Mouse (Mus musculus): ENCODE measurements around the gene Trmt2a.

Gene Trmt2a

DNA sequence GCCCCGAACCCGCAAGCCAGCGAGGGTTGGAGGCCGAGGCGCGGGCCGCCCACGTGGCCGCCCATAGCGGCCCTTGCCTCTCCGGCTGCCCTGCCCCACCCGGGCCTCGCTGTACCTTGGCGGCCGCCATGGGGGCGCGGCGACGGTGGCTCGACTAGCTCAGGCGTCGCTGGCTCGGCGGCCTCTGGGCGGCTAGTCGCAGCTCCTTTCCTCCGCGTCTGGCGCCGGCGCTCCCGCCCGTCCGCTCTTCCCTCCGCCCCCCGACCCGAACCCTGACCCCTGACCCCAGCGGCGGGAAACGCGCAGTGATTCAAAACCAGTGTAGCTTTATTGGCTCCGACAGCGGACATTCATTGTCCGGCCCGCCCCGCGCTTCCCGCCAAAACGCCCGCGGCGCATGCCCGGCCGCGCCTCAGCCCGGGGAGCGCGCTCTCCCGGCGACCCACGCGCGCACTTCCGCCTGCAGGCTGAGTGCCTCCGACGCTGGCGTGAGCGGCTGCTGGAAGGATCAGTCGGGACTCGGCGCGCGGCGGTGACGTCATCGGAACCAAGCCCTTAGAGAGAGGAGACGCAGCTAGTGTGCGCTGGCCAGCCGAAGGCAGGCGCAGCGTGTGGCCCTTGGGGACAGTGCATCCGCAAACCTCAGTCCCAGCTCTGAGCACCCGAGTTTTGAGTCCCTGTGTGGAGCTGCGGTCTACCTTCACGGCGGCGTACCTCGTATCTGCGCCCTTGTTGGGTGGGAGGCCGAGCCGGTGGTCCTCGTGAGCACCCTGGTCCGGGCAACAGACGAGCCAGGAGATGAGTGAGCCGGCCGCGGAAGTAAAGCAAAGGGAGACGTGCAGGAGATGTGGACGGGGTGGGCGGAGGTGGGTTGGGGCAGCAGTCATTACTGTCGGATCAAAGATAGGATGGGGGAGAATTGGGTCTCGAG is at the start of gene Trmt2a, which contains the start of gene Ranbp1:
Gene Trmt2a, plus strand, starts transcription at position 247 of the 931 bp plus-strand sequence.
Gene Ranbp1, minus strand, starts transcription at position 300 of the 931 bp plus-strand sequence.
- DNase-seq = peak; percentile 99

DNA sequence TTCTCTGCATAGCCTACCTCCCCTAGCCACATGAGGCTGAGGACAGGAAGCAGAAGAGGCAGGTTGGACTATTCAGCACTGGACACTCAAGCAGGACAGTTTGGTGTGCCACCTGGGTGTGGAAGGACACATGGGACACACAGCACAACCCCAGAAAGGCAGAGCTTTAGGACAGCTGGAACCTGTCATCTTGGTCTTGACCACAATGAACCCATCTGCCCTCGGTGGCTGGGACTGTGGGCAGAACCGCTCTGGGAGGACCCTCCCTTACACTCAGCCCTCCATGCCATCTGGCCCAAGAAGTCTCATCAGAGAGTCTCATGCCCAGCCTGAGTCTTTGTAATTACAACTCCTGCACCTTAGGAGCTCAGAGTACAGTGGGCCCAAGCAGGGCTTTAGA is 48.4 kb upstream of the Trmt2a start:
- no peak for DNase-seq

DNA sequence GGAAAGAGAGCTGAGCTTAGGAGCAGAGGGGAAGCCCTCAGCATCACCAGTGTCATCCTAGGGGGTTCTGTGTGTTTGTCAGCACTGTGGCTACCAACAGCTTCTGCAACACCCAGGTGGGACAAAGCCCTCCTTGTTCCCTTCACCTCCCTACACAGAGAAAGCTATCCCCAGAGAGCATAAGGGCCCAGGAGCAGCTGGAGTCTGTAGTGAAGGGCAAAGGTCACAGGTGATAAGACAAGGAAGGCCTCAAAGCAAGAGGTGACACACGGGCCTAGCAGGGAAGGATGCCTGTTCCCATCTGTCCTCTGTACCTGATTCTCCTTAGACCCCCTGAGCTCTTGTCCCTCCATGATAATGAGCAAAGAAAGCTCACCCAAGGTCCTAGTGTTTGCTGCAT is 46.9 kb upstream of the Trmt2a start:
- DNase-seq = no peak

DNA sequence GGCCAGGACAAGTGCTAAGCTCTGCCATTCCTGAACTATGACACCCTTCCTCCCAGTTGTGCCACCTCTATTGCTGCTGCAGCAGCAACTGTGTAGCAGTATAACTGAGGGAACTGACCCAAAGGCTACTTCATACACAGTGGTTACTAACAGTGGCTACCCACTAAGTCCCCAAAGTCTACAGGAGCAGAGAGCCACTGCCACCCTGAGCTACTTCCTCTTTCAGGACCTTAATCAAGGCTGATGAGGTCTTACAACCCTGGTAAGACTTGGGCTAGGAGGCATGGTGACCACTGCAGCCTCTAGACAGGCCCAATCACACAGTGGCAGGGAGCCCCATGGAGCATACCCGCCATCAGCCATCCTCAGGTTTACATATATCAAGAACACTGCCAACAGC is 46.4 kb upstream of the Trmt2a start:
- no peak for DNase-seq

DNA sequence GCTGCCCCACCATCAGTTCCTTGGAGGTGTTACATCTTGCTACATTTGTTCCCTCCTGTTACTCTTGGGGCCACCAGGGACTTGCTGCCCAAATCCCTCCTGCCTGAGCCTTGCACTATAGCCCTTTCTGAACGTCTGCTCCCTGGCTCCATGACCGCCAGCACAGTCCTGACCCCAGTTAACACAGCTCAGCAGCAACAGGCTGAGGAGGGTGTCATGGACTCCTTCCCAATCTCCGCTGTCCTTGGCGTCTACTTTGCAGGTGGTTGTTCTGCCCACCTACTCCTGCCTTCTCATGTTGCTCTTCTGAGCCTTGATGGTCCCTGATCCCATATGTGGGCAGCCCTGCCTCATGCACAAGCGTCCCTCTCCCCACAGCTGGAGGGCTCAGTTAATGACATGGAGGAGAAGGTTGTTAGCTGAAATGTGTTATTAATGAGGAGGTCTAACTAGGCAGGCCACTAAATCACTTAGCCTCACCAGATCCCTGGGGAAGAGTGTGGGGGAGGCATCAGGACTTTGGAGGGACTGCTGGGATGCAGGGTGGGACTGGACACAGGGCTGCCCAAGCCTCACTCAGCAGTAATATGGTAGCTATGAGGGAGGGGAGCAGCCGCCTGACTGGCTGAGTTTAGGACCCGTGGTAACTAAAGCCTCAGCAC is 44.9 kb upstream of the Trmt2a start:
- no peak for DNase-seq

DNA sequence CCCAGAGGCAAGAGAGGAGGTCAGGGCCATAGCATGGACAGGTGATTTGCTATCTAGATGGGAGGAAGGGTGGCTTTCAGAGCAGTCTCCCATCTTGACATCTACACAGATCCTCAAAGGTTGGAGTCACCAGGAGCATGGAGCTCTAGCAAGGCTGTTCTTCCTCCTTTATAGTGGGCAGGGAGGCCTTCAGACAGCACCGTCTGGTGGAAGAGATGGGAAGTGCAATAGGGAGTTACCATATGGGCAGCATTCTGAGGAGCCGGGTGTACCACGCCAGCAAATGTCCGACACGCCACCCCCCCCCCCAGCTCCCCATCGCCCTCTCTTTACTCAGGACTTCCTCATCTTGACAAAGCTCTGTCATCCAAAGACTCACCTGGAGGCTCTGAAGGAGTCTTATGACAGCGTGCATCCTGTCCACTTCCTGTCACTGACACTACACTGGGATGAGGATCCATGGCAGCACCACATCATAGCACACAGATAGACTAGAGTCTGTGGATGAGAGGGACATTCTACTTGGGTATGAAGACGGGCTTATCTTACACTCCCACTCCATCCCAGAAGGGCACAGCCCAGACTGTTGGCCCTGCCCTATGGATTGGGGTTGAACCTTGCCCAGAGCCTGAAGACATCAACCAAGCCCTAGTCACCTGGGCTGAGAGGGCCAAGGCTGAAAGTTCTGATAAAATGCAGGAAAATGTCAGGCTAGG is 37.6 kb upstream of the Trmt2a start:
- peak; percentile 77 for DNase-seq

DNA sequence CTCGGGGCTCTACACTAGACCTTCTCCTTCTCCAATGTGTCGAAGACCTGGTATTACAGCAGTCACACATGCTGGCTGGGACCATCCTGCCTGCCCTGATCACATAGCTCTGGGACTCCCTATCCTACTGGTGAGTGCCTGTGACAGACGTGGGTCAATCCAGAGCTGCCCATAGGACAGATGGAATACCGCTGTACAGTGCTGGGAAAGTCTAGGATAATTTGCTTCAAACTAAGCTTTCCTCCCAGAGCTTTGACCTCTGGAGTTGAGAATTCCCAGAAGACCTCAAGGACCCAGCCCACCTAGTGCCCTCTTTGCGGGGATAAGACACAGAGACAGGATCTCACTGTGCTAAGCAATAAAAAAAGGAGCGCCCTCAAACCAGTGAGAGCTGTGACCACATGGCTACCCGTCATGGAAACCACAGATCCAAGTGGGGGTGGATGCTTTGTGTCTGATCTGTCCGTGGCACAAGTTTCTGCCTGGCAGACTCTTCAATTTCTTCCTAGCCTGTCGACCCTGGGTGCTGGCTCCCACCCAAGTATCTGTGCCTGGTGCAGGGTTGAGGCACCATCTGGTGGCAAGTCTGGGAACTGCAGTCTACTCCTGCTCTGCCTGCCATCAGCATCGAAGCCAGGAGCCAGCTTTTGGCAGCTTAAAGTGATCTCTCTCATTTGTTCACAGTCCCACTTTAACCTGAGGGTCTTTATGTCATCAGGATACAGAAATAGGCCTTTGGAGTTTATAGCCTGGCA is 36.9 kb upstream of the Trmt2a start:
- peak; percentile 88 for DNase-seq

DNA sequence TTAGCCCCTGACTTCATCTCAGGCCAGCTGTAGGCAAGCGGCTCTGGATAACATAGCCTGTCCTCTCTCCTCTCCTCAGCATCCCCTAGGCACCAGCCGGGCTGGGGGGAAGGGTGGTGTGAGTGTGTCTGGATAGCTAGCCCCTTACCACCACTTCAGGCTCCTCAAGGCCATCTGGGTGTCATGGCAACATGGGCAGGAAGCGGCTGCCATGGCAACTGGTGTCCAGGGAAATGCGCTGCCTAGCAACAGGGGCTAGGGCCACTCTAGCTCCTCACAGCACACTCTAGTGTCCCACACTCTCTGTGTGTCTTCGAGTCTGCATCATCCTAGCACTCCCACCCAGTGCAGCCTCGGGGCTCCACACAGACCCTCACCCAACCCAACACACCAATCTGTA is 34.8 kb upstream of the Trmt2a start:
- peak; percentile 68 for DNase-seq

DNA sequence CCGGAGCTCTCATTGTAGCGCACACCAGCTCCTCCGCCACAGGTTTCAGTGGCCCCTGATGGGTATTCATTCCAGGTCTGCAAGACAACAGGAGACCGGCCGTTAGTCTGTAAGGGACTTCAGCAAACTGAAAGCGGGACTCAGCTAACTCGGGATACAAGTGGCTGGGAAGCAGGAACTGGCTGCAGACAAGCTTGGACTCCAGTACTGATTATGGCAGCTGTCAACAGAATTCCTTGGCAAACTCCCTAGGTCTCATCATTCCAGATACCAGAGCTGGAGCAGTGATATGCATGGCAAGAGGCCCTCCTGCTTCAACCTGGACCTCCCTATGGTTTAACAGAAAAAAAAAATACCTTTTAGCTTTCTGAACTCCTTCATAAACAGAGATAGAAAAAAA is 33.6 kb upstream of the Trmt2a start:
- no peak for DNase-seq

DNA sequence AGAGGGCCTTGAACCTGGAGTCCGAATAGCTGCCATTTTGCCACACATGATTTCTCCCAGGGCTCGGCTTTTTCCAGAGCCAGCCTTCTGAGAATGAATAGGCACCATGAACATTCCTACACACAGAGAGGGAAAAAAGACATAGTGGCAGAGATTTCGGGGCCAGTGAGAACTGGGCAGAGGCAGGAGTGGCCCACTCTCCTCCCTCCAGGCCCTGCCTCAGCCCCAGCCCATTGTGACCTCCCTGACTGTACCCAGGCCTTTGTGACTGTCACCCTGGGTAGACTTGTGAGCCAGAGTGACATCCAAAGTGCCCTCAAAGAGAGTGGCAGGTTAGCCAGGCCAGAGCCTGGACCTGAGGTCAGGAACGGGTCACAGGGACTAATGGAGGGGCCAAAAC is 30.9 kb upstream of the Trmt2a start, which contains the start of gene Ccdc188:
Gene Ccdc188, plus strand, starts transcription at position 301 of the 400 bp plus-strand sequence.
- DNase-seq = no peak

DNA sequence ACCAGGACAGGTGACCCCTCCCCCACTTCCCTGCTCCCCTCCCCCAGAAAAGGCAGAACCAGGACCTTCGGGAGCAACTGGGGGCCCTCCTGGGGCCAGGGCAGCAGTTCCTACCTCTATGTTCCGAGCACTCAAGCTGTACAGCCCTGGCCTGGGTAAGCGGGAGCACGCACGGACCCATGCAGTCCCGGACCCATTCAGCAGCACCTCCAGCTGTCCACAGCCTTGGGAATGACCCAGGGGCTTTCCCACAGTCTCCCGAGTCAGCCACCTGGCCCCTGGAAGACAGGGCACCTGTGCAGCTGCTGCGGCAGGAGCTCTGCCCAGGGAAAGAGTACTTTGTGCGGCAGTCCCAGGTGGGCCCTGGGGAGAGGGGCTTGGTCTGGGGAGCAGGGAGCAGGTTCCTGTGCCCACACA is 29.9 kb upstream of the Trmt2a start:
- no peak for DNase-seq

DNA sequence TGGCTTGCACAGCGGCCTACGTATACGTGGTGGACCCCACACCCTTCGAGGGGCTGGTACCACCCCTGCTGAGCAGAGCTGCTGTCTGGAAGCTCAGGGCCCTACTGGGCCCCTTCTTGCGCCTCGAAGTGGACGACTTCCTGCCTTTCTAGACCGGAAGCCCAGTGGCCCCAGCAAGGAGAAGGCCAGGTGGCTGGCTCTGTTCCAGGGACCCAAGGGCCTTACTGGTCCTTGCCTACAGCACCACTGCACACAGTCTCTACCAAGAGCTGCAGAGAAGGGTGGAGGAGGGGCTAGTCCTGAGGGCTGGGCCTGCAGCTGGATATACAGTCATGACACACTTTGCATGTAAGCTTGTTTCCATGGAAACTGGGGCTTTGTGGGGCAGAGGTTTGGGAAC is 28.5 kb upstream of the Trmt2a start:
- DNase-seq = no peak

DNA sequence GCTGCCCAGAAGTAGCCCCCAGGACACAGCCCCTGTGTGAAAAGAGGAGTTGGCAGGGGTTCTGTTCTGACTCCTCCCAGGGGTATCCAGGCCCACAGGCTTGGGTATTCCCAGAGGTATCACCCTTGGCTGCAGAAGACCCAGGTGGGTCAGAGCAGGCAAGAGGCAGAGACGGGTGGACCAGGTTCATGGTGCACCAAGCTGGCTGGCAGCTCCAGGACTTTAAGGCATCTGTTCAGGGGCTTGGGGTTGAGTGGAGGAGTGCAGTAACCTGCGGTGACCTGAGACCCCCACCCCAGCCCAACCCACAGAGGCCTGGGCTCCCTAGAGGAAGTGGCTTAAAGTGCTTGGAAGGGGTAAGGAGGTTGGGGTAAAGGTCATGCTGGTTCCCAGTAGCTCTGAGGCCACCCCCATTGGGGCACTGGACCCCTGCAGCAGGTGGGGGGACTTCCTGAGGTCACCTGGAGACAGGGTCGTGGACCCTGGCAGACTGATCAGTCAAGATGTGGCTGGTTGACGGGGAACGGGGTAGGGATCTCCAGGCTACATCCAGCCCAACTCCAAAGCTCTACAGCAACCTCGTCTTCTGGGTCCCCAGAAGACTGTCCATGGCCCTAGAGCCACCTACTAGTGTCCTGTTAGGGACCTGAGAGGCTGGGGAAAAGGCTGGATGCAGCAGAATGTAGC is 27.5 kb upstream of the Trmt2a start:
- no peak for DNase-seq

DNA sequence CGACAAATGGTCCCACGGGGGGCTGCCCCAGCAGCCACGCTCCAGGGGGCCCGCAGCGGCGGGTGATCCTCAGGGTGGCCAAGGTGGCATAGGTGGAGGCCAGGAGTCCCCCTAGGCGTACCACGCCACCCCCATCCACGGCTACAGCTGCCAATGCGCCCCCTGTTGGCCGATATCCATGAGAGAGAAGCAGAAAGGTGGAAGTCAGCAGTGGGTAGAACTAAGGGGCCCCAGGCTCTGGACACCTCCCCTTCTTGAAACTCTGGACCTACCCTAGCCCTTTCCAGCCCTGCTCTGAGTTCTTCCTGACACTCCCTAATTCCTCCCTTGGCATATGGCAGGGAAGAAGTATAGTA is 27.0 kb upstream of the Trmt2a start:
- no peak for DNase-seq

DNA sequence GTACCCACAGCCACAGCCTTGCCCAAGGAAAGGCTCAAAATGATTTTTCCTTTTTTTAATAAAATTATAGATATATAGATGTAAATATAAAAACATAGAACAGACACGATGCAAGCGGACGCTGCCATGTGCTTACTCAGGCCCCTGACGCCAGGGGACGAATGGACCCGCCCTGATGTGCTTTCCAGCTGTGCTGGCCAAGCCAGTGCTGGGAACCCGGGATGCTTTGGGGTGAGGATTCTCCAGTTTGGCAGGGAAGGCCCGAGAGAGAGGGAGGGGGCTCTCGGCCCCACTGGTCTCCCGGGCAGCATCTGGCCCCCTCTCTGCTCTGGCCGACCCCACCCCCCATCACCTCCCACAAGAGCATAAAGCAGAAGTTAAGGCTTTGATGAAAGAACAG is 26.3 kb upstream of the Trmt2a start:
- no peak for DNase-seq

DNA sequence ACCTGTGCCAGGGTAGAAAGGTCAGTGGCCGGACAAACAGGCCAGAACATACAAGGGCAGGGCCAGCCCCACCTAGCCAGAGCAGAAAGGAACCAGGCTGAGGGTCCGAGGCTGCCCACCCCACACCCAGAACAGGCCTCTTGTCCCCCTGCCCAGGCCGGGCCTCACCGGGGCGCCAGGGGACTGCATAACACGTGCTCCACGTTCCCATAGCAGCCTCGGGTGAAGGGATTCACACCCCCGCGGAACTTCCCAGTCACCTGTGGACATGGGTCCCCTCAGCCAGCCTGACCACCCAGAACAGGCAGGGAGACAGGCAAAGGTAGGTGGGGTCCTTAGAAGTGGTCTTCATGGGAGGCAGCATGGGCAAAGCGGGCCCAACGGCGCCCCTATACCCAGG is 21.3 kb upstream of the Trmt2a start:
- DNase-seq = no peak

DNA sequence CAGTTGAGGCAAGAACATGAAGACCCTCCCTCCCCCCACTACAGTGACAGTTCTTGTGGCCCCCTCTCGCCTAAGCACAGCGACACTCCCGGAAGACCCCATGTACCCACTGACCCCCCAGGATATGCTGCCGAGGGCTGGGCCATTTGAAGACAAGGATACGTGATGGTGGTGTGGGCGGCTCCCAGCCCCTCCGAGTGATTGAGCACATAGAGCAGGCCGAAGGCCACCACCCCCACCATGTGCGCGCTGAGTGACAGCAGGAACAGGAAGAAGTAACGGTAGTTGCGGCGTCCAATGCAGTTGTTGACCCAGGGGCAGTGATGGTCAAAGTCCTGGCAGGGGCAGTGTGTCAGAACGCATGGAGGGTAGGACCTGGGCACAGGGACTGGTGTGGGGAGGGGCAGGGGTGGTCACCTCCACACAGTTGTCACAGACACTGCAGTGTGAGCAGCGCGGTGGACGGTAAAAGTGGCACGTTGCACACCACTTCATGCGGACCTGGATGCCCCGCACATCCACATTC is 20.5 kb upstream of the Trmt2a start:
- no peak for DNase-seq

DNA sequence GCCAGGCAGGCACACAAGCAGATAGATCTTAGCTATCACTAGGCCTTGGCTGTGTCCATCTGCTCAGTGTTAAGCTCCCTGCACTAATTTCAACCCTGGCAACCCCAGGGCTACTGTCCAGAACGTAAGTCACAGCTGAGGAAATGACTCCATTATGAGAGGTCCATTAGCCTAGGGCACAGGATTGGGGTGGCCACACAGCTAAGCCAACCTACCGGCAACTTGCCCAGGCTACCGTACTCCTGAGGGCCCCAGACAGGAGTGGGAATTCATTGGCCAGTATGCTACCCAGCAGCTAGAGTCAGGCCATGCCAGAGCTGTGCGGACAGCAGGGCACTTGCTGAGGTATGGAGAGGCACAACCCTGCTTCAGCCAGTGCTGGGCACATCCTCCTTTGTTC is 19.6 kb upstream of the Trmt2a start:
- no peak for DNase-seq

DNA sequence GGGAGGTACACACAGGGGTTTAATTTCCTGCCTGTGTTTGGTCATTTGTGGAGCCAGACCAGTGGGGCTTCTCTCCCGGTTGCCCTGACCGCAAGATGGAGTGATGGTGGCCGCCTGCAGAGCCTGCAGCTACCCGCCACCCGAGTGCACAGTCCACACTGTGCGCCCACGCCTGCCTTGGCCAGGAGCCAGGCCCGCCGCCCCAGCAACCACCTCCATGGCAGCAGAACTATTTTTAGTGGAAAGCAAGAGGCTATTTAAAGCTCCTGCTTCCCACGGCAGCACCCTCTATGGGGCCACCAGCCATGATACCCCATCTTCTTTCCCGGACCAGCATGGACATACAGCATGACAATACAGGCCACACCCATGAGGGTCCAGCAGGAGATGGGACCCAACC is 18.9 kb upstream of the Trmt2a start:
- DNase-seq = peak; percentile 93

DNA sequence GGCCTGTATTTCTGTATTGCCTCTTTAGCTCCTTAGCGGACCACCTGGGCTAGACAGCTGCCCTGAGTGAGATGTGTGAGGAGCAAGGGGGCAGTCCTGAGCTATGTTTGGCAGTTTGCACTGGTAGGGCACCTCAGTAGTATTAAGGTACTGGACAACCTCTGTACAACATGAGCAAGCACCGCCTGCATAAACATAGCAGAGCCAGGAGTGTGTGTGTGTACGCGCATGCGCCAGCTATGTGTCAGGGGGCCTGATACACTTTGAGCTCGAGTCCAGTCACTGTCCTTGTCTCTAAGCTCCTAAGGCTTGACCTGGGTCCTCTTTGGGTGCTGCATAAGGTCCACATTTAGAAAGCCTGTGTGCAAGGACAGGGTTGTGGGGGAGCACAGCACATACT is 17.9 kb upstream of the Trmt2a start:
- no peak for DNase-seq

DNA sequence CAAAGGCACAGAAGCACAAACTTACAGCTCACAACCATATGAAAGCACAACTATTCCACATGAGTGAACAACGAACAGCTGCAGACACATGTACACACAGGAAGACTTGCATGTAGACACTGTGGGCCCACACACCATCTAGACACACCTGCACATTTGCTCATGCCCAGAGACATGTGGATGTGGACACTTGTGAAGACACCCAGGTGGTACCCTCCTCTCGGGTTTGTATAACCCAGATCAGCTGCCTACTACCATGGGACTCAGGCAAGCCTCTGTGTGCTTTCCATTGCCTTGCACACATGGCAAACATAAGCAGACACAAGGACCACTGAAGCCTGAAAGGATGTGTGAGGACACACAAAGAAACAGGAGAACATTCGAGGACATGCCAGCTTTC is 17.4 kb upstream of the Trmt2a start:
- DNase-seq = no peak

DNA sequence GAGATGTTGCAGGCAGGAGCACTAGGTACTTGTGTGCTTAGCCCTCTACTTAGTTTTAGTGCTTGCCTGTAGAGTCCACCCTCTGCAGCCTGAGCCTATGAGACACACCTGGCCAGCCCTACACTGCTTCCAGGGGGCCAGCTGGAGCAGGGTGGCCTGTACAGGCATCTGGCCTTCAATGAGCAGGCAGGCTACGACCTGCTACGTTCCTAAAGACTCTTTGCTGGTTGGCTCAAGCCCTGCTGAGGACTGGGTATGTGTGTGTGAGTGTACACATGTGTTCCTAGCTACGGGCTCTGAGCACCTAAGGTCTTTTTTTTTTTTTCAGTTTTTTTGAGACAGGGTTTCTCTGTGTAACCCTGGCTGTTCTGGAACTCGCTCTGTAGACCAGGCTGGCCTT is 17.0 kb upstream of the Trmt2a start:
- no peak for DNase-seq

Data from right cerebral cortex, adult 18-20 months (tissue).